Mouse (Mus musculus) stomach, embryonic 14.5 days (tissue): ENCODE results near the gene Lce3b. TPM values are rescaled to one million over a fixed set of nuclear protein-coding genes. Genes with fewer than 3 reads are reported as not detected.

Experiments
- ATAC-seq: fragments of 200-750 bp; cut with Nextera tagmentation; 2 replicates; pipeline ENCODE4 v1.8.0; 2017; ENCODE audit warnings: low read depth, moderate TSS enrichment; ENCODE audit not compliant: insufficient number of reproducible peaks, insufficient read depth, low FRiP score
- H3K27ac ChIP-seq: fragments of 300-500 bp; sonication (generic); 2 replicates; pipeline ENCODE4 v1.5.1; 2014; ENCODE audit warnings: mild to moderate bottlenecking, low read length, moderate library complexity, mixed read lengths
- H3K27me3 ChIP-seq: fragments of 300-500 bp; sonication (generic); 2 replicates; pipeline ENCODE4 v1.6.1; 2014; ENCODE audit warnings: low read length, control low read depth, mixed read lengths; ENCODE audit not compliant: control insufficient read depth, insufficient read depth
- H3K36me3 ChIP-seq: fragments of 300-500 bp; sonication (generic); 2 replicates; pipeline ENCODE4 v1.6.1; 2014; ENCODE audit warnings: mild to moderate bottlenecking, control low read depth, low read length, moderate library complexity, mixed read lengths; ENCODE audit not compliant: control insufficient read depth, insufficient read depth
- H3K4me1 ChIP-seq: fragments of 300-500 bp; sonication (generic); 2 replicates; pipeline ENCODE4 v1.6.1; 2014; ENCODE audit warnings: low read length, control low read depth, mixed read lengths; ENCODE audit not compliant: control insufficient read depth, insufficient read depth
- H3K4me2 ChIP-seq: fragments of 300-500 bp; sonication (generic); replicated peaks from 2 replicates; pipeline ENCODE4 v1.6.1; 2014; ENCODE audit warnings: low read depth, low read length, control low read depth
- H3K4me3 ChIP-seq: fragments of 300-500 bp; sonication (generic); 2 replicates; pipeline ENCODE4 v1.5.1; 2014; ENCODE audit warnings: low read depth, low read length, control low read depth
- H3K9ac ChIP-seq: fragments of 300-500 bp; sonication (generic); replicated peaks from 2 replicates; pipeline ENCODE4 v1.6.1; 2014; ENCODE audit warnings: low read depth, mild to moderate bottlenecking, control low read depth, low read length, moderate library complexity, mixed read lengths
- H3K9me3 ChIP-seq: fragments of 300-500 bp; sonication (generic); 2 replicates; pipeline ENCODE4 v1.6.1; 2016; ENCODE audit warnings: low read depth, low read length, control low read depth; ENCODE audit not compliant: control insufficient read depth
- WGBS: fragments of 180-500 bp; shearing (Covaris S2); extraction: QIAGEN DNeasy Blood & Tissue Kit; methylation state at CpG from one replicate; pipeline ENCODE4 v1.1.7; 2014; 5-methylcytosine and 5-hydroxymethylcytosine counted together
- polyA plus RNA-seq: library from polyadenylated mRNA; unstranded; fragments of >200 nt; fragmentation: Nextera tagmentation; extraction: Ambion mirVana; gene quantifications from 2 replicates; pipeline ENCODE4 v1.2.1, GENCODE M21; 2014

The Lce3b gene
- polyA plus RNA-seq, 1 experiment from 2014 or later: not detected

DNA sequence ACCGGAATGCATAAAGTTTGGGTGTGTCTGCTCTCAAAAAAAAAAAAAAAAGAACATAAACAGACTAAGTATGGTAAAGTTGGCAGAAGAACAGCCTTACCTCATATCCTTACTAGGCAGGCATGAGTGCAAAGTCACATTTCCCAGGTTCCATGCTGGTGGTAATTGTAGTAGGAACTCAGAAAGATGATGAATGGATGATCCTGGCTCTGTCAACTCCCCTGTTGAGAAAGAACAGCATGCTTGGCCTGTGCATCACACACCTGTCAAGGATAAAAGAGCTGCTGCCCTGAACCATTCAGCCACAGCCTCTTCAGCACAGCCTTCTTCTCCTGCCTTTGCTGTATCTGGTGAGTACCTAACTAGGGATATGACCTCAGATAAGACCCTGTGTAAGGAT, 11.4 kb downstream of the Lce3b start, which contains the start of gene Lce3c:
Gene Lce3c (plus strand): TSS at position 301 of the 400 bp plus-strand sequence.
- 70% methylated on average over 1 of the region's 1 CpGs for WGBS
- H3K4me3 ChIP-seq: no peak within 1 kb of the TSS
- no peak within 1 kb of the TSS for H3K4me2 ChIP-seq
- H3K27ac ChIP-seq: no peak within 1 kb of the TSS
- no peaks in the 10 kb centered on the region for H3K27me3 ChIP-seq
- H3K9me3 ChIP-seq: no peaks in the 10 kb centered on the region
- H3K36me3 ChIP-seq: no peaks in the 10 kb centered on the region
- ATAC-seq: no peak
- H3K4me1 ChIP-seq: no peaks in the 10 kb centered on the region
- H3K9ac ChIP-seq: no peak within 1 kb of the TSS

DNA sequence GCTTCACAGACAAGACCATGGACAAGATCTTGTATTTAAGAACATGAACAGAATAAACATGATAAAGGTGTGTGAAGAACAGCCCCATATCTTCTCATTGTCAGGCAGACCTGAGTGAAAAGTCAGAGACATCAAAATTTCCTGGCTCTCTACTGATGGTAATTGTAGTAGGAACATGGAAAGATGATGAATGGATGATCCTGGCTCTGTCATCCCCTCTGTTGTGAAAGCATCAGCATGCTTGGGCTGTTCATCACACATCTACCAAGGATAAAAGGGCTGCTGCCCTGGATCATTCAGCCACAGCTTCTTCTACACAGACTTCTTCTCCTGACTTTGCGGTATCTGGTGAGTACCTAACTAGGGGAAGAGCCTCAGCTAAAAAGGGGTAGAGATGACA, 24.3 kb downstream of the Lce3b start, which contains the start of gene Lce3d:
Gene Lce3d (plus strand): TSS at position 301 of the 400 bp plus-strand sequence.
- Histone ChIP-seq H3K4me2 (no peak within 1 kb of the TSS), H3K9me3 (no peaks in the 10 kb centered on the region), H3K4me1 (no peaks in the 10 kb centered on the region), H3K27me3 (no peaks in the 10 kb centered on the region), H3K36me3 (no peaks in the 10 kb centered on the region), H3K9ac (no peak within 1 kb of the TSS), H3K4me3 (no peak within 1 kb of the TSS), H3K27ac (no peak within 1 kb of the TSS)
- WGBS: 91% methylated on average over 1 of the region's 1 CpGs
- ATAC-seq: no peak

- ATAC-seq: no peak
- Histone ChIP-seq H3K27ac (no peak within 1 kb of the TSS), H3K27me3 (no peaks in the 10 kb centered on the region), H3K4me1 (no peaks in the 10 kb centered on the region), H3K4me2 (no peak within 1 kb of the TSS), H3K4me3 (no peak within 1 kb of the TSS), H3K9ac (no peak within 1 kb of the TSS), H3K9me3 (no peaks in the 10 kb centered on the region), H3K36me3 (no peaks in the 10 kb centered on the region)
- 87% methylated on average over 2 of the region's 2 CpGs for WGBS
Measured at GRCm38 (mm10) chr3:92966761-92967160, 34.0 kb downstream of the Lce3b start, which contains the start of gene Lce3e. Gene Lce3e, plus strand, starts transcription at chr3:92967061.

DNA sequence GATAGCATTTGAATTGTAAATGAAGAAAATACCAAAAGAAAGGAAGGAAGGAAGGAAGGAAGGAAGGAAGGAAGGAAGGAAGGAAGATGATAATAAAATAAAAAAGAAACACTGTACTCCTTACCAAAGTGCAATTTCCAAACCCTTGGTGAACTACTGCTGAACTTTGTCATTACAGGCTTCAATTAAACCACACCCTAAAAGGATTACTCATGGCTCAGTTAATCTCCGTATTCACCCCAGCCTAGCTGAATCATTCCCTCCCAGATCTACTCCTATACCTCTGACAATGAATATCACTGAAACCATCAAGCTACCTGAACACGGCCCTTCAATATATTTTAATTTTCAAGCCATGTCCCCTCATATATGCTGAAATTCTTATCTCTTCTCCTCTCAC, 45.7 kb downstream of the Lce3b start:
- ATAC-seq: no peak
- no peak overlapping the region for H3K9ac ChIP-seq
- H3K27me3 ChIP-seq: no peaks in the 10 kb centered on the region
- no peaks in the 10 kb centered on the region for H3K9me3 ChIP-seq
- no peak overlapping the region for H3K4me2 ChIP-seq
- no peaks in the 10 kb centered on the region for H3K4me1 ChIP-seq
- no peaks in the 10 kb centered on the region for H3K36me3 ChIP-seq
- H3K4me3 ChIP-seq: no peak overlapping the region
- no peak overlapping the region for H3K27ac ChIP-seq
- WGBS: 72% methylated on average over 2 of the region's 2 CpGs

Other genes starting within 250 kb of the Lce3b start
- not detected in 2 replicates for gene Lce1d, start 245.8 kb upstream of the Lce3b start, polyA plus RNA-seq
- not detected in 2 replicates for gene Lce1e, start 223.9 kb upstream of the Lce3b start, polyA plus RNA-seq
- not detected in 2 replicates for gene Lce1f, start 212.6 kb upstream of the Lce3b start, polyA plus RNA-seq
- gene Gm38119, start 193.9 kb upstream of the Lce3b start, polyA plus RNA-seq: not detected in 2 replicates
- not detected in 2 replicates for gene Lce1g, start 180.6 kb upstream of the Lce3b start, polyA plus RNA-seq
- not detected in 2 replicates for gene Lce1h, start 167.9 kb upstream of the Lce3b start, polyA plus RNA-seq
- gene Lce1i, start 154.1 kb upstream of the Lce3b start, polyA plus RNA-seq: not detected in 2 replicates
- not detected in 2 replicates for gene Lce1j, start 142.5 kb upstream of the Lce3b start, polyA plus RNA-seq
- gene Lce1k, start 125.1 kb upstream of the Lce3b start, polyA plus RNA-seq: not detected in 2 replicates
- 0.15 TPM in 1 of 2 replicates, not detected in the other for gene Kprp, start 105.7 kb upstream of the Lce3b start, polyA plus RNA-seq
- not detected in 2 replicates for gene Lce1l, start 81.7 kb upstream of the Lce3b start, polyA plus RNA-seq
- gene 2310050C09Rik, start 62.8 kb upstream of the Lce3b start, polyA plus RNA-seq: not detected in 2 replicates
- gene Lce3a, start 6.7 kb upstream of the Lce3b start, polyA plus RNA-seq: not detected in 2 replicates
- not detected in 2 replicates for gene Lce3c, start 11.5 kb downstream of the Lce3b start, polyA plus RNA-seq
- gene Lce3d, start 24.4 kb downstream of the Lce3b start, polyA plus RNA-seq: not detected in 2 replicates
- gene Lce3e, start 34.1 kb downstream of the Lce3b start, polyA plus RNA-seq: not detected in 2 replicates
- gene Lce3f, start 59.2 kb downstream of the Lce3b start, polyA plus RNA-seq: not detected in 2 replicates
- gene Crct1, start 82.7 kb downstream of the Lce3b start, polyA plus RNA-seq: 0.38 and 0.85 TPM in 2 replicates
- not detected in 2 replicates for gene Lce1m, start 86.1 kb downstream of the Lce3b start, polyA plus RNA-seq
- gene Gm4858, start 135.8 kb downstream of the Lce3b start, polyA plus RNA-seq: not detected in 2 replicates
- gene Crnn, start 211.8 kb downstream of the Lce3b start, polyA plus RNA-seq: not detected in 2 replicates